Comparison of ENCODE assay signal across 9 mouse cellular contexts in the genomic region with DNA sequence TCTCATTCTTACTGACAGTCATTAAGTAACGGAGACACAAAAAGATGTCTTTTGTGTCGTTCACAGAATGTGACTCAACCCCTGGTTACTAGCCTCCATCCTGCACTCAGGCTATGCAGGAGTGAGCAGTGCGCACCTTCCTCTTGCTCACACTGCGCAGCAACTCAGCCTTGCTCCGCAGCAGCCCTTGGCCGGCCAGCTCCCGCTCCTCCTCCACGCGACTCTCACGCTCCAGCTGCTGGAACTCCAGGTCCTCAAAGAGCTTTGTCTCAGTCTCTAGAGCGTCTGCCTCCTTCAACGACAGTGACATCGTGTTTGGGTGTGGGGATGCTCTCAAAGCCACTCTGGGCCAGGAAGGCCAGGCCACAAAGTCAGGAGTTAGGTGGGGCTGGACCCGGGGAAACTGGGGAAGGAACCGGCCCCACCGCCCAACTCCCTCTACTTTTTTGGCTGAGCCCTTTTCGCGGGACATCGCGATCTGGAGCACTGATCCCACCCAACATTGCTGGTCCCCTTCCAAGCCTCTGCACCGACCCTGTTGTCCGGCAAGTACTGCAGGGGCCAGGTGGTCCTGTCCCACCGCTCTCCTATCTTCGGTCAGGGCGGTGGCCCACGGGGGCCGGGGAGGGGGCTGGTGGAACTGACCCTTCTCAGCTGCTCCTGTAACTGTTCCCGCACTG. TPM values are rescaled to one million over a fixed set of nuclear protein-coding genes. Genes with fewer than 3 reads are reported as not detected.
DNase-seq lines count a peak whose midpoint lies in the region; ATAC-seq and TF ChIP-seq lines count a peak whose summit lies in the region.
"Had no signal": no experiment of that assay in that cellular context is flagged by ENCODE, and none has a peak within 500 bp of the region (broad histone marks: within the 10 kb centered on the region; RNA-seq: fewer than 3 reads in every experiment).

No protein-coding gene starts in this region.

- H3K27ac ChIP-seq in lung, postnatal 0 days (ENCODE audit: low read length): no peak overlapping the region
- 0 out of 2 replicates have a peak overlapping the region, but pooled peaks have one; percentile 52 for H3K27ac ChIP-seq in limb, embryonic 11.5 days (replicated peaks; ENCODE audit: low read depth, low read length)
- no peak overlapping the region for H3K27ac ChIP-seq in small intestine, adult 2 months (ENCODE audit: insufficient read depth, low read depth, low read length)

- no peak for TF ChIP-seq EP300 in lung, postnatal 0 days (IDR thresholded peaks at IDR 0.05)

- H3K4me2 ChIP-seq in lung, postnatal 0 days (replicated peaks; ENCODE audit: low read depth, low read length): peak overlapping the region; percentile 68
- H3K4me2 ChIP-seq in limb, embryonic 11.5 days (ENCODE audit: low read depth, severe bottlenecking): peak overlapping the region; percentile 68

- 28% methylated on average over 28 of the region's 28 CpGs for WGBS in lung, postnatal 0 days
- WGBS in limb, embryonic 11.5 days: 15% methylated on average over 28 of the region's 28 CpGs
- 38% methylated on average over 28 of the region's 28 CpGs for WGBS in small intestine, adult 2 months

- no peak; the same call in 1 of the 2 replicates for ATAC-seq in lung, postnatal 0 days
- no peak for ATAC-seq in limb, embryonic 11.5 days (ENCODE audit: insufficient number of reproducible peaks, low FRiP score, low TSS enrichment, low read depth)

- no peaks in the 10 kb centered on the region for H3K27me3 ChIP-seq in lung, postnatal 0 days (replicated peaks; ENCODE audit: insufficient read depth, low read length)
- no peaks in the 10 kb centered on the region for H3K27me3 ChIP-seq in limb, embryonic 11.5 days (ENCODE audit: control insufficient read depth, insufficient read depth, low read length)
- no peaks in the 10 kb centered on the region for H3K27me3 ChIP-seq in small intestine, adult 2 months (ENCODE audit: control insufficient read depth, insufficient read depth, low read length)

- no peak for TF ChIP-seq POLR2A in small intestine, adult 2 months (IDR thresholded peaks at IDR 0.05; ENCODE audit: low read depth, low read length)

- DNase-seq in embryo, embryonic 10 days (ENCODE audit: low spot score): peak; percentile 52
- no peak for DNase-seq in embryo, embryonic 9.5 days (ENCODE audit: extremely low spot score)
- no peak for DNase-seq in lung, postnatal 0 days (ENCODE audit: low spot score)
- DNase-seq in lung, adult 18-20 months: no peak
- no peak for DNase-seq in limb, embryonic 11.5 days (ENCODE audit: low spot score)
- no peak for DNase-seq in left cerebral cortex, postnatal 4 days
- DNase-seq in spleen, postnatal 14 days (ENCODE audit: low spot score in 2 of 2): no peak

- H3K36me3 ChIP-seq in lung, postnatal 0 days (ENCODE audit: insufficient read depth, low read length): no peaks in the 10 kb centered on the region; the same call in 1 of the 2 replicates
- H3K36me3 ChIP-seq in limb, embryonic 11.5 days (ENCODE audit: control insufficient read depth, insufficient read depth, low read length): peaks cover 10% of the 10 kb centered on the region; the same call in 1 of the 2 replicates
- peaks cover 9% of the 10 kb centered on the region for H3K36me3 ChIP-seq in small intestine, adult 2 months (ENCODE audit: control insufficient read depth, insufficient read depth, low read length)

- H3K9ac ChIP-seq in lung, postnatal 0 days (replicated peaks; ENCODE audit: low read depth): peak overlapping the region; percentile 29
- peak overlapping the region; percentile 53 for H3K9ac ChIP-seq in limb, embryonic 11.5 days (ENCODE audit: low read length)

- no peak for TF ChIP-seq CTCF in lung, postnatal 0 days (IDR thresholded peaks at IDR 0.05)
- no peak for TF ChIP-seq CTCF in small intestine, adult 2 months (IDR thresholded peaks at IDR 0.05; ENCODE audit: extremely low read depth, insufficient read length, insufficient replicate concordance, low read depth, low read length)

- peak overlapping the region; percentile 41 for H3K4me3 ChIP-seq in lung, postnatal 0 days (ENCODE audit: low read depth, low read length)
- peak overlapping the region; percentile 25 for H3K4me3 ChIP-seq in limb, embryonic 11.5 days (ENCODE audit: low read depth, low read length)
- peak overlapping the region; percentile 62 for H3K4me3 ChIP-seq in small intestine, adult 2 months (ENCODE audit: low read depth, low read length)

- no peaks in the 10 kb centered on the region for H3K9me3 ChIP-seq in lung, postnatal 0 days (ENCODE audit: low read length)
- H3K9me3 ChIP-seq in limb, embryonic 11.5 days (ENCODE audit: control insufficient read depth, low read length): no peaks in the 10 kb centered on the region

- H3K4me1 ChIP-seq in lung, postnatal 0 days (ENCODE audit: insufficient read depth, low read depth, low read length): no peaks in the 10 kb centered on the region
- H3K4me1 ChIP-seq in limb, embryonic 11.5 days (ENCODE audit: control insufficient read depth, insufficient read depth, low read length): peaks cover 14% of the 10 kb centered on the region; the same call in 1 of the 2 replicates
- peaks cover 38% of the 10 kb centered on the region for H3K4me1 ChIP-seq in small intestine, adult 2 months (ENCODE audit: control insufficient read depth, insufficient read depth, insufficient read length, low read length)

- intact Hi-C loops in left cerebral cortex, postnatal 4 days (cut with DNase I): no loop called here

RNA-seq across cellular contexts. Expression of gene Phldb1, which starts 27.1 kb away (rescaled TPM):
- 21.3 and 21.8 TPM in 2 replicates for polyA plus RNA-seq in lung, postnatal 0 days (2015; fragmentation: Nextera tagmentation; extraction: Ambion mirVana)
- 41.6 and 44.1 TPM in 2 replicates for polyA plus RNA-seq in limb, embryonic 11.5 days (2014; fragmentation: Nextera tagmentation; extraction: Ambion mirVana)
- 29.8 and 34.1 TPM in 2 replicates for polyA plus RNA-seq in small intestine, adult 2 months (2012; rRNA removed)
- 100 to 1,000 TPM; 132 to 141 TPM for total RNA-seq in left cerebral cortex, postnatal 4 days (2021)

RNA-seq across cellular contexts. Expression of gene Treh, which starts 34.9 kb away (rescaled TPM):
- polyA plus RNA-seq in lung, postnatal 0 days (2015; fragmentation: Nextera tagmentation; extraction: Ambion mirVana): not detected in 2 replicates
- not detected in 2 replicates for polyA plus RNA-seq in limb, embryonic 11.5 days (2014; fragmentation: Nextera tagmentation; extraction: Ambion mirVana)
- polyA plus RNA-seq in small intestine, adult 2 months (2012; rRNA removed): 131 and 183 TPM in 2 replicates
- not detected for total RNA-seq in left cerebral cortex, postnatal 4 days (2021)
- polyA plus RNA-seq: brain, embryonic 14.5 days had no signal

RNA-seq across cellular contexts. Expression of gene Arcn1, which starts 59.8 kb away (rescaled TPM):
- polyA plus RNA-seq in lung, postnatal 0 days (2015; fragmentation: Nextera tagmentation; extraction: Ambion mirVana): 92.3 and 104 TPM in 2 replicates
- polyA plus RNA-seq in limb, embryonic 11.5 days (2014; fragmentation: Nextera tagmentation; extraction: Ambion mirVana): 209 and 223 TPM in 2 replicates
- polyA plus RNA-seq in small intestine, adult 2 months (2012; rRNA removed): 19.3 and 47.9 TPM in 2 replicates
- total RNA-seq in left cerebral cortex, postnatal 4 days (2021): 100 to 1,000 TPM; 116 to 122 TPM

RNA-seq across cellular contexts. Expression of gene Ift46, which starts 59.8 kb away (rescaled TPM):
- polyA plus RNA-seq in lung, postnatal 0 days (2015; fragmentation: Nextera tagmentation; extraction: Ambion mirVana): 81.4 and 91.7 TPM in 2 replicates
- polyA plus RNA-seq in limb, embryonic 11.5 days (2014; fragmentation: Nextera tagmentation; extraction: Ambion mirVana): 134 and 152 TPM in 2 replicates
- polyA plus RNA-seq in small intestine, adult 2 months (2012; rRNA removed): 13.4 and 26.2 TPM in 2 replicates
- total RNA-seq in left cerebral cortex, postnatal 4 days (2021): 100 to 1,000 TPM; 111 to 114 TPM

Comparison
In these comparisons a context has a peak if more than half of its experiments do, and no peak if none do; other contexts are left out.
1. RNA of gene Treh, which starts 34.9 kb away (polyA plus RNA-seq): 131 to 183 TPM in small intestine, adult 2 months; not detected in lung, postnatal 0 days and not detected in limb, embryonic 11.5 days; every median in the first group is over 100 times any median in the second.
2. Peak in every context shown above with its lines, with median percentiles within 50 percentile points of each other: H3K4me3 ChIP-seq.